Mouse (Mus musculus): ENCODE results near the gene Cep295.

The Cep295 gene

GRCm38 (mm10) chr9:15285443-15285842 is 72.1 kb downstream of the Cep295 start:
- no peak for TF ChIP-seq GATA4 (IDR thresholded peaks at IDR 0.05; ENCODE audit: insufficient replicate concordance, low read length)

GRCm38 (mm10) chr9:15280491-15280879 is 77.1 kb downstream of the Cep295 start:
- no peak for TF ChIP-seq GATA4 (IDR thresholded peaks at IDR 0.05; ENCODE audit: insufficient replicate concordance, low read length)

DNA sequence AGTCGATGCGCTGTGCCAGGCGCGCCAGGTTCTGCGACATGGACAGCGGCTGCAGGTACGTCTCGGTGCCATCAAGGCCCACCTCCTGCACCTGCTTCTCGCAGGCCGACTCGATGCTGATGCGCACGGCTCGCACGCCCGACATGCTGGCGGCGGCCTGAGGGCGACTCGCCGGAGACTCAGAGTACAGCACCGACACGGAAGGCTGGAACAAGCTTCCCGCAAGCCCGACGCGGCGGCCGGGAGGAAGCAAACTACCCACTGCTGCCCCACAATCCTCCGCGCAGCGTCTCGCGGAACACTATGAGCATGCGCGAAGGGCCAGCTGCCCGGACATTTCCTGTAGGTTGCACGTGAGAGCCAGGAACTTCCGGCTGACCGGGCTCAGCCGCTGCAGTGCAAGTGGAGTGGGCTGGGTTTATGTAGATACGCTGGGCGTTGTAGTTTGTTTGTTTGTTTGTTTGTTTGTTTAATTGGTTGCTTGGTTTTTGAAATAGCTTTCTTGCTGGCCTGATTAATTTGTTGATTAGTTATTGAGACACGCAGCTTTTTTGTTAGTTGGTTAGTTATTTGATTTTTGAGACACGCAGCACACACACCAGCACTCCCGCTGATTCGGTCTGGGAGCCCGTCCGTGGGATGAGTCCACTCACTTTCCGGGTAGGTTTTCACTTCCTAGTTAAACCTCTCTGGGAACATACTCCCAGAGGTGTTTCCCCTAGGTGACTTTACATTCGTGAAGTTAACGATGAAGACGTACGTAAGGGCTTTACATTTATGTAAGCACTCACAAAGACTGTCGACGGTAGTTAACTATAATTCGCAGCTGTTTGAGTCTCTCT is 77.7 kb downstream of the Cep295 start, which contains the start of gene Med17:
Gene Med17 (minus strand): TSS at position 283 of the 842 bp plus-strand sequence.
- TF ChIP-seq GATA4 (IDR thresholded peaks at IDR 0.05; ENCODE audit: insufficient replicate concordance, low read length): peak; percentile 69; the same call in 1 of the 2 replicates

DNA sequence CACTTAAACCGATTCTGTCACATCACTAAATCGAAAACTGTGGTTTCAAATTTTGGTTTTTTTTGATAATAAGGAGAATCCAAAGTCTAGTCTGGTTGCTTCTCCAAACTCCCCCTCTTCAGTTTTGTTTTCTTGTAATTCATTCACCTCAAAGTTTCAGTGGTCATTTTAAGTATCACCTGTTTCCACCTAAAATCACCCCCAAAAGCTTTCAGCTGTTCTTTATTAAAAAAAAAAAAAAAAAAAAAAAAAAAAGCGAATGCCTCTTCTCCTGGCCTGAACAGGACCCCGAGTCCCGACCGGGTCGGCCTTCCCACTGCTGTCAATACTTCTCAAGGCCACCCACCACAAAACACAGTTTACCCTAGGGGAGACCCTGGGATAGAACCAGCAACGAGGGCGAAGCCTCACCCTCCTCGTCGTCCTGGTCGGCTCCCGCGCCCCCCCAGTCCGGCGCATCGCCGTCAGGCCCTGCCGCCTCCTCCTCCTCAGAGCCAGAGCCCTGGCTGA is 78.4 kb downstream of the Cep295 start:
- no peak for TF ChIP-seq GATA4 (IDR thresholded peaks at IDR 0.05; ENCODE audit: insufficient replicate concordance, low read length)

DNA sequence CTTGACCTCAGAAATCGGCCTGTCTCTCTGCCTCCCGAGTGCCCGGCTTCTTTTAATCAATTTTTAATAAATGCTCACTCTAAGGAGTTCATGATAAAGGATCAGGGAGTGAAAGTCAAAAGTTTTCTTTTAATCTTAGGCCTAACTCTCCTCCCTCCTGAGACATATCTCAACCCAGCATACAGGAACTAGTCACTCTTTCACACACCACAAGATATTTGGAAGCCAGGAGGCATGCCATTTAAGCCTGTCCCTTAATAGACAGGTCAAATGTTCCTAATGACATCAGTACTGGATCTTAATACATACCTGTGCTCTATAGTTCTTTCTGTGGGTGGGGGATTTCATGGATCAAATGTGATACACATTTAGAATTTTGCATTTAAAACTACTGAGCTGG is 79.2 kb downstream of the Cep295 start:
- TF ChIP-seq GATA4 (IDR thresholded peaks at IDR 0.05; ENCODE audit: insufficient replicate concordance, low read length): no peak

GRCm38 (mm10) chr9:15276855-15277254 is 80.7 kb downstream of the Cep295 start:
- TF ChIP-seq GATA4 (IDR thresholded peaks at IDR 0.05; ENCODE audit: insufficient replicate concordance, low read length): no peak

DNA sequence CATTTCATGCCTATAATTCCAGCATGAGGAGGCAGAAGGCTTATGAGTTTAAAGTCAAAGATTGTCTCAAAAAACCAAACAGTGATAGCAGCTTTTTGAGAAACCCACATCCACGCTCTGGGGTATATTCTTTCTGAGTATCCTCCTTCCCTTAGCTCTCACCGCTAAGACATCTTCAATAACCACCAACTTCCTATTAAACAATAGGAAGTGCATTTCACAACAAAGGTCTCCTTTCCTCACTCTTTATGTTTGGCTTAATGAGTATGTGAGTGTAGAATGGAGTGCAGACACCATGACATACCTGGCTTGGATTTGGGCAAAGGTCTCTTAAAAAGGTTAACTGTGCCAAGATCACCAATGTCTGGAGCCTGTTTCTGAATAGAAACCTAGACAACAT is 83.6 kb downstream of the Cep295 start:
- TF ChIP-seq GATA4 (IDR thresholded peaks at IDR 0.05; ENCODE audit: insufficient replicate concordance, low read length): no peak

All from liver, adult (tissue).